ENCODE assay signal across 9 mouse cellular contexts in genomic region chr4:141247776-141248613, GRCm38 (mm10). TPM values are rescaled to one million over a fixed set of nuclear protein-coding genes. Genes with fewer than 3 reads are reported as not detected.
DNase-seq lines count a peak whose midpoint lies in the region; ATAC-seq and TF ChIP-seq lines count a peak whose summit lies in the region.
"Had no signal": no experiment of that assay in that cellular context is flagged by ENCODE, and none has a peak within 500 bp of the region (broad histone marks: within the 10 kb centered on the region; RNA-seq: fewer than 3 reads in every experiment).

No protein-coding gene starts in this region.

- under 1% methylated on average over 50 of the region's 60 CpGs for WGBS in forebrain, embryonic 16.5 days
- 1% methylated on average over 54 of the region's 60 CpGs for WGBS in midbrain, embryonic 16.5 days

- DNase-seq in ES-E14 (ENCODE audit: low read depth, low spot score) (no peak), adipocyte (ENCODE audit: low spot score) (no peak)
- peak; percentile 20 to 56 for DNase-seq in kidney, postnatal 25 days

- no peak overlapping the region for H3K9ac ChIP-seq in ES-E14 (ENCODE audit: insufficient read depth, low read depth, low read length, poor library complexity, severe bottlenecking)
- peak overlapping the region; percentile 45 for H3K9ac ChIP-seq in forebrain, embryonic 16.5 days (replicated peaks; ENCODE audit: low read depth, low read length)
- peak overlapping the region; percentile 39 for H3K9ac ChIP-seq in midbrain, embryonic 16.5 days (ENCODE audit: low read depth, low read length)

- no peaks in the 10 kb centered on the region for H3K36me3 ChIP-seq in erythroblast, embryonic 14.5 days (ENCODE audit: control insufficient read depth)
- H3K36me3 ChIP-seq in ES-E14 (ENCODE audit: control insufficient read depth, insufficient read depth, low read length, poor library complexity, severe bottlenecking): no peaks in the 10 kb centered on the region
- H3K36me3 ChIP-seq in forebrain, embryonic 16.5 days (ENCODE audit: control insufficient read depth, insufficient read depth): no peaks in the 10 kb centered on the region
- no peaks in the 10 kb centered on the region for H3K36me3 ChIP-seq in midbrain, embryonic 16.5 days (ENCODE audit: control insufficient read depth, insufficient read depth, low read length)

- H3K4me1 ChIP-seq in erythroblast, embryonic 14.5 days (ENCODE audit: control insufficient read depth): peaks cover 26% of the 10 kb centered on the region
- H3K4me1 ChIP-seq in ES-E14 (ENCODE audit: control insufficient read depth in 2 of 2, insufficient read depth in 2 of 2, low read length in 2 of 2, poor library complexity in 1 of 2): peaks cover 0 to 14% of the 10 kb centered on the region in 2 experiments; a peak in 2 of 4 replicates
- peaks cover 38% of the 10 kb centered on the region for H3K4me1 ChIP-seq in forebrain, embryonic 16.5 days (replicated peaks; ENCODE audit: control insufficient read depth, insufficient read depth, low read length)
- peaks cover 19% of the 10 kb centered on the region for H3K4me1 ChIP-seq in midbrain, embryonic 16.5 days (ENCODE audit: control insufficient read depth, insufficient read depth, low read length)

- in situ Hi-C loops in ES-E14 (cut with MboI; ENCODE audit: low sequenced_read_pairs in 2 of 2, unreplicated experiment in 2 of 2): no loop called here

- peaks cover 2% of the 10 kb centered on the region; the same call in 1 of the 2 replicates for H3K9me3 ChIP-seq in erythroblast, embryonic 14.5 days (ENCODE audit: control insufficient read depth, low read length)
- H3K9me3 ChIP-seq in ES-E14 (ENCODE audit: control insufficient read depth, insufficient read depth, low read depth, low read length): no peaks in the 10 kb centered on the region
- H3K9me3 ChIP-seq in forebrain, embryonic 16.5 days (ENCODE audit: control insufficient read depth, low read length): no peaks in the 10 kb centered on the region
- no peaks in the 10 kb centered on the region for H3K9me3 ChIP-seq in midbrain, embryonic 16.5 days (replicated peaks; ENCODE audit: control insufficient read depth, low read length, poor library complexity, severe bottlenecking)

- H3K4me2 ChIP-seq in forebrain, embryonic 16.5 days (ENCODE audit: low read length): peak overlapping the region; percentile 62
- H3K4me2 ChIP-seq in midbrain, embryonic 16.5 days (ENCODE audit: low read length): peak overlapping the region; percentile 58

- H3K27me3 ChIP-seq in erythroblast, embryonic 14.5 days (ENCODE audit: control insufficient read depth): peaks cover 74% of the 10 kb centered on the region
- H3K27me3 ChIP-seq in forebrain, embryonic 16.5 days (replicated peaks; ENCODE audit: control insufficient read depth, insufficient read depth, low read length): peaks cover 23% of the 10 kb centered on the region
- peaks cover 48% of the 10 kb centered on the region for H3K27me3 ChIP-seq in midbrain, embryonic 16.5 days (ENCODE audit: control insufficient read depth, insufficient read depth, low read depth, low read length)

- peak overlapping the region; percentile 52 for H3K4me3 ChIP-seq in erythroblast, embryonic 14.5 days (replicated peaks)
- H3K4me3 ChIP-seq in ES-E14 (ENCODE audit: insufficient read depth in 1 of 2, low read depth in 1 of 2, low read length in 2 of 2, poor library complexity in 1 of 2, severe bottlenecking in 1 of 2): peak overlapping the region; percentile 65 to 76
- H3K4me3 ChIP-seq in forebrain, embryonic 16.5 days (replicated peaks; ENCODE audit: low read length): peak overlapping the region; percentile 46
- peak overlapping the region; percentile 41 for H3K4me3 ChIP-seq in midbrain, embryonic 16.5 days (ENCODE audit: low read depth, low read length)

- no peak for ATAC-seq in erythroblast, adult 5-6 weeks (replicated peaks; ENCODE audit: low FRiP score, poor library complexity, severe bottlenecking)
- ATAC-seq in forebrain, embryonic 16.5 days: peak; percentile 20; the same call in 1 of the 2 replicates
- no peak for ATAC-seq in midbrain, embryonic 16.5 days
- no peak for ATAC-seq in erythroid progenitor cell, adult 5-6 weeks (replicated peaks; ENCODE audit: low FRiP score, poor library complexity, severe bottlenecking)

- no peak overlapping the region for H3K27ac ChIP-seq in ES-E14 (ENCODE audit: insufficient read depth, low read depth, low read length, poor library complexity, severe bottlenecking)
- H3K27ac ChIP-seq in forebrain, embryonic 16.5 days (ENCODE audit: low read length): no peak overlapping the region
- H3K27ac ChIP-seq in midbrain, embryonic 16.5 days (ENCODE audit: low read length): no peak overlapping the region

TF ChIP-seq in ES-E14, 5 proteins besides CTCF, POLR2A, EP300 and RAD21:
- no peak for TF ChIP-seq HCFC1 (IDR thresholded peaks at IDR 0.05; ENCODE audit: borderline replicate concordance, insufficient read depth, low read length)
- TF ChIP-seq MAFK (IDR thresholded peaks at IDR 0.05; ENCODE audit: insufficient read depth, low read depth, low read length): no peak
- no peak for TF ChIP-seq CHD2 (IDR thresholded peaks at IDR 0.05; ENCODE audit: low read depth, low read length)
- no peak for TF ChIP-seq ZNF384 (IDR thresholded peaks at IDR 0.05; ENCODE audit: low read depth, low read length)
- no peak for TF ChIP-seq ZC3H11A (IDR thresholded peaks at IDR 0.05; ENCODE audit: borderline replicate concordance, low read depth, low read length)

RNA-seq across cellular contexts. Expression of gene Arhgef19, which starts 8.7 kb away (rescaled TPM):
- polyA plus RNA-seq in erythroblast, embryonic 14.5 days (2012): 0.08 and 0.12 TPM in 2 replicates
- not detected in 2 replicates for total RNA-seq in erythroblast, adult 5-6 weeks (2015; ENCODE audit: low replicate concordance)
- total RNA-seq in erythroblast, adult 5-6 weeks (2017; ENCODE audit: low replicate concordance): not detected in 2 replicates
- total RNA-seq in ES-E14 (2012; rRNA removed): 1.7 and 2.3 TPM in 2 replicates
- 0.71 and 1.1 TPM in 2 replicates for polyA plus RNA-seq in forebrain, embryonic 16.5 days (2015; fragmentation: Nextera tagmentation; extraction: Ambion mirVana)
- polyA plus RNA-seq in midbrain, embryonic 16.5 days (2015; fragmentation: Nextera tagmentation; extraction: Ambion mirVana): 1.1 and 1.3 TPM in 2 replicates
- not detected in 2 replicates for total RNA-seq in erythroid progenitor cell, adult 5-6 weeks (2015; ENCODE audit: low replicate concordance)
- not detected in 2 replicates for total RNA-seq in erythroid progenitor cell, adult 5-6 weeks (2017; ENCODE audit: low replicate concordance)
- total RNA-seq: hematopoietic stem cell, adult 5-6 weeks had no signal

RNA-seq across cellular contexts. Expression of gene Rsg1, which starts 34.2 kb away (rescaled TPM):
- not detected in 2 replicates for polyA plus RNA-seq in erythroblast, embryonic 14.5 days (2012)
- total RNA-seq in erythroblast, adult 5-6 weeks (2015; ENCODE audit: low replicate concordance): not detected in 2 replicates
- 0.42 TPM in 1 of 2 replicates, not detected in the other for total RNA-seq in erythroblast, adult 5-6 weeks (2017; ENCODE audit: low replicate concordance)
- total RNA-seq in ES-E14 (2012; rRNA removed): 2.9 and 4.7 TPM in 2 replicates
- polyA plus RNA-seq in forebrain, embryonic 16.5 days (2015; fragmentation: Nextera tagmentation; extraction: Ambion mirVana): 8.3 and 11.0 TPM in 2 replicates
- 7.9 and 10.5 TPM in 2 replicates for polyA plus RNA-seq in midbrain, embryonic 16.5 days (2015; fragmentation: Nextera tagmentation; extraction: Ambion mirVana)
- not detected in 2 replicates for total RNA-seq in erythroid progenitor cell, adult 5-6 weeks (2015; ENCODE audit: low replicate concordance)
- not detected in 2 replicates for total RNA-seq in erythroid progenitor cell, adult 5-6 weeks (2017; ENCODE audit: low replicate concordance)

RNA-seq across cellular contexts. Expression of gene Epha2, which starts 53.0 kb away (rescaled TPM):
- polyA plus RNA-seq in erythroblast, embryonic 14.5 days (2012): not detected in 2 replicates
- total RNA-seq in erythroblast, adult 5-6 weeks (2015; ENCODE audit: low replicate concordance): not detected in 2 replicates
- 0.14 TPM in 1 of 2 replicates, not detected in the other for total RNA-seq in erythroblast, adult 5-6 weeks (2017; ENCODE audit: low replicate concordance)
- total RNA-seq in ES-E14 (2012; rRNA removed): 256 and 507 TPM in 2 replicates
- 0.92 and 1.5 TPM in 2 replicates for polyA plus RNA-seq in forebrain, embryonic 16.5 days (2015; fragmentation: Nextera tagmentation; extraction: Ambion mirVana)
- 0.94 and 1.0 TPM in 2 replicates for polyA plus RNA-seq in midbrain, embryonic 16.5 days (2015; fragmentation: Nextera tagmentation; extraction: Ambion mirVana)
- 1.3 TPM in 1 of 2 replicates, not detected in the other for total RNA-seq in erythroid progenitor cell, adult 5-6 weeks (2015; ENCODE audit: low replicate concordance)
- 0.39 TPM in 1 of 2 replicates, not detected in the other for total RNA-seq in erythroid progenitor cell, adult 5-6 weeks (2017; ENCODE audit: low replicate concordance)
- total RNA-seq: hematopoietic stem cell, adult 5-6 weeks had no signal

Comparison
In these comparisons a context has a peak if more than half of its experiments do, and no peak if none do; other contexts are left out.
1. DNase-seq: peak in kidney, postnatal 25 days (2 of 2); none in ES-E14 (single experiment) and adipocyte (single experiment).
2. RNA of gene Epha2, which starts 53.0 kb away (total RNA-seq): 256 to 507 TPM in ES-E14; 0.39 to 1.3 TPM in erythroid progenitor cell, adult 5-6 weeks and 0.14 TPM in erythroblast, adult 5-6 weeks; every median in the first group is over 100 times any median in the second.
3. Peak in every context shown above with its lines, with median percentiles within 50 percentile points of each other: H3K4me3 ChIP-seq.